Mouse (Mus musculus): ENCODE measurements around the gene Slc27a5. TPM values are rescaled to one million over a fixed set of nuclear protein-coding genes. Genes with fewer than 3 reads are reported as not detected.

The Slc27a5 gene
- polyA plus RNA-seq, 1 experiment from 2014 or later: 1.5 TPM

- peak; percentile 44 for ATAC-seq
- Histone ChIP-seq H3K4me3 (peak overlapping the region; percentile 98), H3K9me3 (replicated peaks) (no peaks in the 10 kb centered on the region), H3K27me3 (replicated peaks) (peaks cover 8% of the 10 kb centered on the region; the same call in 1 of the 2 replicates), H3K4me1 (peaks cover 40% of the 10 kb centered on the region), H3K9ac (peak overlapping the region; percentile 96), H3K27ac (peak overlapping the region; percentile 99), H3K36me3 (peaks cover 28% of the 10 kb centered on the region), H3K4me2 (peak overlapping the region; percentile 98)
- WGBS (ENCODE audit: insufficient replicate concordance): 5% methylated on average over 30 of the region's 31 CpGs
These were observed 25.0 kb upstream of the Slc27a5 start for GRCm38 (mm10) chr7:13022773-13023535.

GRCm38 (mm10) chr7:13015217-13015616, 17.2 kb upstream of the Slc27a5 start:
- no peak overlapping the region for H3K4me3 ChIP-seq
- no peaks in the 10 kb centered on the region for H3K36me3 ChIP-seq
- H3K27me3 ChIP-seq (replicated peaks): peaks cover 8% of the 10 kb centered on the region; the same call in 1 of the 2 replicates
- H3K4me1 ChIP-seq: peaks cover 25% of the 10 kb centered on the region
- no peak overlapping the region for H3K27ac ChIP-seq
- H3K9ac ChIP-seq: no peak overlapping the region
- H3K9me3 ChIP-seq (replicated peaks): no peaks in the 10 kb centered on the region
- no peak for ATAC-seq
- no peak overlapping the region for H3K4me2 ChIP-seq
- WGBS (ENCODE audit: insufficient replicate concordance): 73% methylated on average over 1 of the region's 1 CpGs

DNA sequence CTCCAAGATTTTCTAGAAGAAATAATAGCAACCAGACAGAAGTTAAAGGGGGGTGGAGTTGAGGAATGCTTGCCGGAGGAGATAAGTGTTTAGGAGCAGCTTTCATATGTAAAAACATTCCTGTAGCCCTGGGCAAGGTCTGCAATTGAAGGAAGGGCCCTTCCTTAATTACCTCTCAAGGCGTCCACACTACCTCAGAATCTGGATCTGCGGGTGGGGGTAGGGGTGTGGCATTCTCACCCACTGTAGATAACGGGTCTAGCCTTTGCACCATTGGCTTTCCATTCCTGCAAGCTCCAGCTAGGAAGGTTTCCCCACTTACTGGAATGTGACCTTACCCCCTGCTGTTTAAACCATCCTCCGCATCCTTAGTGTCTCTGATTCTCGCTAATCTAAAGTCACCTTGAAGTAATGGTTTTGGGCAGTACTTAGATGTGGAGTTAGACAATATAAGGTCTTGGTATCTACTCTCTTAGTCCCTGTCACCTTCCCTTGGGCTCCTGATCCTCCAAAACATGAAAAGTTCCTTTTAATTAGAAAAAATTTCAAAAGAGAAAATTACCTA, 16.4 kb upstream of the Slc27a5 start:
- Histone ChIP-seq H3K27me3 (replicated peaks) (peaks cover 6% of the 10 kb centered on the region; the same call in 1 of the 2 replicates), H3K4me1 (peaks cover 27% of the 10 kb centered on the region), H3K27ac (no peak overlapping the region), H3K4me3 (no peak overlapping the region), H3K4me2 (no peak overlapping the region), H3K36me3 (no peaks in the 10 kb centered on the region), H3K9me3 (replicated peaks) (no peaks in the 10 kb centered on the region), H3K9ac (no peak overlapping the region)
- ATAC-seq: no peak
- WGBS (ENCODE audit: insufficient replicate concordance): 39% methylated on average over 6 of the region's 6 CpGs

GRCm38 (mm10) chr7:13013671-13014070, 15.7 kb upstream of the Slc27a5 start:
- H3K4me2 ChIP-seq: no peak overlapping the region
- H3K9ac ChIP-seq: no peak overlapping the region
- no peaks in the 10 kb centered on the region for H3K9me3 ChIP-seq (replicated peaks)
- no peak overlapping the region for H3K27ac ChIP-seq
- H3K27me3 ChIP-seq (replicated peaks): no peaks in the 10 kb centered on the region
- H3K4me1 ChIP-seq: peaks cover 30% of the 10 kb centered on the region
- 63% methylated on average over 4 of the region's 4 CpGs for WGBS (ENCODE audit: insufficient replicate concordance)
- no peaks in the 10 kb centered on the region for H3K36me3 ChIP-seq
- ATAC-seq: no peak
- H3K4me3 ChIP-seq: no peak overlapping the region

DNA sequence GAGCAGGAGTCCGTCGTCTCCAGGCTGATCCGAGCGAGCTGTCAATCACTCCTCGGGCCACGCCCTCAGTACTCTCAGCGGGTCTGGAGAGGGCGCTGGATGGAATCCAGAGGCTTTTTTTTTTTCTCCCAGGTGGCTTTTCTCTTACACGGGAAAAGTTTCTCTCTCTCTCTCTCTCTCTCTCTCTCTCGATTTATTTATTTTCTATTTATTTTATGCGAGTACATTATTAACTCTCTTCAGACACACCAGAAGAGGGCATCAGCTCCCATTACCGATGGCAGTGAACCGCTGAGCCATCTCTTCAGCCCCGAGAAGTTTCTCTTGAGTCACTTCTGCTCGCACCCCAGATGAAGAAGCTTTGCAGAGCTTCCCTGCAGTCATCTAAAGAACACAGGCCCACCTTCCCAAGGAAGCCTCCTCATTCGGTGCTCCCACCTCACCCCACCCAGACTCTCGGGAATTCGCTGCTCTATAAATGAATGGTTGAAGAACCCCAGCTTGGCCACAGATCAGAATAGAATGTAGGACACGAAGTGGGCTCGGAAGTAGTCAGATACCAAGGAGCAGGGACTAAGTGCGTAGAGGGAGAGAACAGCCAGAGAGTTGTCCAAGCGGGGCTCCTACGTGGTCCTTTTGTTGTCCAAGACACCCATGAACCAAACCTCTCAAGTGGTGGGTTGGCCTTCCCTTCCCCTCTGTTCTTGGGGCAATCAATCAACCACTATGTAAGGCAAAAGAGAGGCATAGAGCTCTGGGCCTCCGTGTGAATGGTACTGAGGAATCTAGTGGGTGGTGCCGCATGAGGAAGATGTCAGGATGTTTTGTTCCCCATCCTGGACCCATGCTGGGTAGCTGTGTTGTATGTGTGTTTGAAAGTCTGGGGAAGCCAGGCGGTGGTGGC, 12.3 kb upstream of the Slc27a5 start, which contains the start of gene Zbtb45:
Zbtb45 (minus strand) TSS at position 30 of the 904 bp plus-strand sequence.
- H3K27me3 ChIP-seq (replicated peaks): 0 out of 2 replicates have a peak, but pooled peaks cover 6% of the 10 kb centered on the region
- peak within 1 kb of the TSS; percentile 92 for H3K27ac ChIP-seq
- peaks cover 32% of the 10 kb centered on the region for H3K4me1 ChIP-seq
- H3K9me3 ChIP-seq (replicated peaks): no peaks in the 10 kb centered on the region
- peak within 1 kb of the TSS; percentile 80 for H3K9ac ChIP-seq
- H3K36me3 ChIP-seq: peaks cover 31% of the 10 kb centered on the region
- H3K4me2 ChIP-seq: peak within 1 kb of the TSS; percentile 78
- 16% methylated on average over 26 of the region's 26 CpGs for WGBS (ENCODE audit: insufficient replicate concordance)
- H3K4me3 ChIP-seq: peak within 1 kb of the TSS; percentile 73
- ATAC-seq: peak; percentile 89; the same call in 1 of the 2 replicates

- under 1% methylated on average over 42 of the region's 42 CpGs for WGBS (ENCODE audit: insufficient replicate concordance)
- Histone ChIP-seq H3K4me1 (peaks cover 30% of the 10 kb centered on the region), H3K9ac (peak overlapping the region; percentile 80), H3K4me2 (peak overlapping the region; percentile 78), H3K9me3 (replicated peaks) (no peaks in the 10 kb centered on the region), H3K4me3 (peak overlapping the region; percentile 73), H3K36me3 (peaks cover 38% of the 10 kb centered on the region), H3K27ac (peak overlapping the region; percentile 92), H3K27me3 (replicated peaks) (0 out of 2 replicates have a peak, but pooled peaks cover 6% of the 10 kb centered on the region)
- peak; percentile 87 for ATAC-seq
These were observed 11.4 kb upstream of the Slc27a5 start for GRCm38 (mm10) chr7:13009143-13010004.

DNA sequence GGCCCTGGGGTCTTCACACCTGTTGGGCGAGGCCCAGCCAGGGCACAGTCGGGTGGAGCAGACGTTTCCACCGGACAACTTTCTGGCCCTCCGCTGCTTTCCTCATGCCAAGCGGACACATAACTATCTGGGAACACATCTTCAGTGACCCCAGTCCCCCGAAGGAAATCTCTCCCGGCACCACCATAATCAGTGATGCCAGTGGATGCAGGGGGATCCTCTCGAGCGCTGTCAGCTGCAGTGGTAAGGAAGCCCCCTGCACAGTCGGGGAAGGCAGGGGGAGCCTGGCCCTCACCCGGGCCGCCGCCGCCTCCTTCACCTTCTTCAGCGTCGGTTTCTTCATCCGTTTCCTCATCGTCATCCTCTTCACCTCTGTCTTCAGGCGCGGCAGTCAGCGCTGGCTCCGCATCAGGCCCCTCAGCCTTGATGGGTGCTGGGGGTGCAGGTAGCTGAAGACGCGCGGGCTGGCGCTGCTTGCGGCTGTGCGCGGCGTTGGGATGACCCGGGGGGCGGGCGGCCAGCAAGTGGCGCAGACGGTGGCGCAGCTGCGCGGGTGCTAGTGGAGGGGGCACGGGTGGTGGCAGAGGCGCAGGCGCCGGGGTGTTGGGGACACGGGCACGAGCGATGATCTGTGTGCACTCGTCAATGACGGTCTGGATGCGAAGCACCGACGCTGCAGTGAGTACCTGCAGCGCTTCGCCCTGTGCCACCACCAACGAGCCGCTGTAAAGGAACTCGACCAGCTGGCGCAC, 9.5 kb upstream of the Slc27a5 start:
- ATAC-seq: no peak
- Histone ChIP-seq H3K36me3 (peaks cover 38% of the 10 kb centered on the region), H3K4me1 (peaks cover 21% of the 10 kb centered on the region), H3K9me3 (replicated peaks) (no peaks in the 10 kb centered on the region), H3K9ac (no peak overlapping the region), H3K27me3 (replicated peaks) (0 out of 2 replicates have a peak, but pooled peaks cover 6% of the 10 kb centered on the region), H3K4me3 (no peak overlapping the region), H3K27ac (no peak overlapping the region), H3K4me2 (peak overlapping the region; percentile 78; the same call in 1 of the 2 replicates)
- 74% methylated on average over 57 of the region's 57 CpGs for WGBS (ENCODE audit: insufficient replicate concordance)

DNA sequence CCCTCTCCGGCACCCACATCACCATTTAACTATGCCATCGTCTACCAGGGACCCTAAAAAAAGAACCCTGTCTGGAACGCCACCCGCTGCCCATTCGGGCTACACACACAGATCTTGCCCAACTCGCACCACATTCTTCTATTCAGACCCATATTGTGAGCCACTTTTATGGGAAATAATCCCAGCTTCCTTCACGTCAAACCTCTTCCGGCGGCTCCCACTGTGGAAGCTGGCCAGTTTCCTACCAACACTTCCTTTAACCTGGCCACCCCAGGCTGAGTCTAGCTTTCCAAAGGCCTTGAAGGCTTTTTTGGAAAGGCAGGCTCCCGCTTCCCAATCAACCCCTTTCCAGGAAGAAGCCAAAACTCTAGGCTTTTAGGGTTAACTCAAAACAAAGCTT, 8.5 kb upstream of the Slc27a5 start:
- H3K4me1 ChIP-seq: peaks cover 21% of the 10 kb centered on the region
- WGBS (ENCODE audit: insufficient replicate concordance): 85% methylated on average over 10 of the region's 10 CpGs
- H3K4me2 ChIP-seq: no peak overlapping the region
- no peak for ATAC-seq
- H3K4me3 ChIP-seq: no peak overlapping the region
- 0 out of 2 replicates have a peak, but pooled peaks cover 6% of the 10 kb centered on the region for H3K27me3 ChIP-seq (replicated peaks)
- H3K9me3 ChIP-seq (replicated peaks): no peaks in the 10 kb centered on the region
- H3K9ac ChIP-seq: no peak overlapping the region
- H3K27ac ChIP-seq: no peak overlapping the region
- H3K36me3 ChIP-seq: peaks cover 38% of the 10 kb centered on the region

- H3K4me2 ChIP-seq: no peak overlapping the region
- H3K9me3 ChIP-seq (replicated peaks): no peaks in the 10 kb centered on the region
- H3K27me3 ChIP-seq (replicated peaks): 0 out of 2 replicates have a peak, but pooled peaks cover 6% of the 10 kb centered on the region
- H3K4me3 ChIP-seq: no peak overlapping the region
- no peak overlapping the region; the same call in 1 of the 2 replicates for H3K9ac ChIP-seq
- H3K4me1 ChIP-seq: peaks cover 21% of the 10 kb centered on the region
- no peak for ATAC-seq
- 90% methylated on average over 17 of the region's 17 CpGs for WGBS (ENCODE audit: insufficient replicate concordance)
- no peak overlapping the region for H3K27ac ChIP-seq
- peaks cover 38% of the 10 kb centered on the region for H3K36me3 ChIP-seq
These were observed 8.0 kb upstream of the Slc27a5 start for GRCm38 (mm10) chr7:13006011-13006410.

DNA sequence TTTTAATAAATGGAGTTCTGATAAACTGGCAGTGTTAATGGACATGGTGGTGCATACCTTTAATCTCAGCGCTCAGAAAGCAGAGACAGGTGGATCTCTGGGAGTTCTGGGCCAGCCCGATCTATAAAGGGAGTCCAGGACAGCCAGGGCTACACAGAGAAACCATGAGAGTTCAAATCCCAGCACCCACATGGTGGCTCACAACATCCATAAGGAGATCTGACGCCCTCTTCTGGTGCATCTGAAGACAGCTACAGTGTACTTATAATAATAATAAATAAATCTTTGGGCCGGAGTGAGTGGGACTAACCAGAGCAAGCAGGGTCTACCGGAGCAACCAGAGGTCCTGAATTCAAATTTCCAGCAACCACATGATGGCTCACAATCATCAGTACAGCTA, 5.4 kb upstream of the Slc27a5 start:
- Histone ChIP-seq H3K27me3 (replicated peaks) (0 out of 2 replicates have a peak, but pooled peaks cover 6% of the 10 kb centered on the region), H3K9me3 (replicated peaks) (no peaks in the 10 kb centered on the region), H3K4me2 (no peak overlapping the region), H3K36me3 (peaks cover 37% of the 10 kb centered on the region), H3K4me3 (no peak overlapping the region), H3K9ac (no peak overlapping the region), H3K27ac (no peak overlapping the region), H3K4me1 (peaks cover 7% of the 10 kb centered on the region)
- WGBS (ENCODE audit: insufficient replicate concordance): 65% methylated on average over 5 of the region's 5 CpGs
- no peak for ATAC-seq

Measured in liver, embryonic 12.5 days (tissue).